ENCODE assay signal across 17 mouse cellular contexts in the genomic region with DNA sequence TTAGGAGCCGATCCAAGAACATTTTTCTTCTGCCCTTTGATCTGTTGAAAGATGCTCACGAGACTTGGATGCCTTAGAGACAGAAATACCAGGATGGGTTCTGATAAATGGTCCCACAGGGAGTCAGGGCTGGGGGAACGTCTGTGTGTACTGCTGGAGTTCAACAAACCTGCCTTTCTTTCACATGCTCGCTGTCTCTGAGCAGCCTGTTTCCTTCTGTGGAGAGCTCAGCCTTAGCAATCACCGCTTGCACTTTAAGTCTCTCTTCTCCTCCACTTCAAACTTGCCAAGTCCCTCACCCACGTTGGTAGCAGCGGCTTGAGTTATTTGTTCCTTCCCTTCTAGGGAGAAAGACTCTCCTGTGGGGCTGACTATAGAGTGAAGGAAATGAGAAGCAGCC. TPM values are rescaled to one million over a fixed set of nuclear protein-coding genes. Genes with fewer than 3 reads are reported as not detected.
DNase-seq lines count a peak whose midpoint lies in the region; ATAC-seq and TF ChIP-seq lines count a peak whose summit lies in the region.
"Had no signal": no experiment of that assay in that cellular context is flagged by ENCODE, and none has a peak within 500 bp of the region (broad histone marks: within the 10 kb centered on the region; RNA-seq: fewer than 3 reads in every experiment).

No protein-coding gene starts in this region.

- H3K27me3 ChIP-seq in limb, embryonic 15.5 days = 0 out of 2 replicates have a peak, but pooled peaks cover 4% of the 10 kb centered on the region
- 0 out of 2 replicates have a peak, but pooled peaks cover 6% of the 10 kb centered on the region for H3K27me3 ChIP-seq in limb, embryonic 10.5 days (ENCODE audit: low read depth, poor library complexity, severe bottlenecking)
- H3K27me3 ChIP-seq in neural tube, embryonic 13.5 days = 0 out of 2 replicates have a peak, but pooled peaks cover 4% of the 10 kb centered on the region

- no peak overlapping the region for H3K9ac ChIP-seq in limb, embryonic 15.5 days
- H3K9ac ChIP-seq in neural tube, embryonic 13.5 days = peak overlapping the region; percentile 45

- no peak for DNase-seq in limb, embryonic 10.5 days (ENCODE audit: low spot score)
- peak; percentile 36 for DNase-seq in brain, embryonic 14.5 days (ENCODE audit: low read depth)
- DNase-seq in frontal cortex, postnatal 36 days (ENCODE audit: low spot score in 2 of 2) = peak; percentile 44 to 50
- DNase-seq in ovary, postnatal 14 days (ENCODE audit: low spot score) = no peak
- no peak for DNase-seq in ovary, postnatal 10 days (ENCODE audit: low spot score)
- DNase-seq: adrenal gland, postnatal 25 days; cerebellum, adult 11 months; heart, postnatal 36 days; kidney, adult 9 months; thymus, adult 2 months had no signal

- TF ChIP-seq POLR2A in brain, embryonic 14.5 days (IDR thresholded peaks at IDR 0.05; ENCODE audit: borderline replicate concordance, extremely low read depth, insufficient read depth, insufficient read length, poor library complexity, severe bottlenecking) = no peak

- H3K4me2 ChIP-seq in limb, embryonic 15.5 days = no peak overlapping the region
- no peak overlapping the region for H3K4me2 ChIP-seq in neural tube, embryonic 13.5 days

- peak overlapping the region; percentile 2; the same call in 1 of the 2 replicates for H3K27ac ChIP-seq in limb, embryonic 15.5 days
- no peak overlapping the region for H3K27ac ChIP-seq in limb, embryonic 10.5 days
- no peak overlapping the region for H3K27ac ChIP-seq in neural tube, embryonic 13.5 days (replicated peaks)

- H3K36me3 ChIP-seq in limb, embryonic 15.5 days = no peaks in the 10 kb centered on the region
- no peaks in the 10 kb centered on the region for H3K36me3 ChIP-seq in limb, embryonic 10.5 days
- no peaks in the 10 kb centered on the region for H3K36me3 ChIP-seq in neural tube, embryonic 13.5 days

- no peak for TF ChIP-seq CTCF in brain, embryonic 14.5 days (IDR thresholded peaks at IDR 0.05; ENCODE audit: borderline replicate concordance, extremely low read depth, insufficient read depth, insufficient read length)

- H3K4me3 ChIP-seq in limb, embryonic 15.5 days = no peak overlapping the region
- no peak overlapping the region for H3K4me3 ChIP-seq in limb, embryonic 10.5 days
- no peak overlapping the region for H3K4me3 ChIP-seq in neural tube, embryonic 13.5 days

- H3K4me1 ChIP-seq in limb, embryonic 15.5 days = 0 out of 2 replicates have a peak, but pooled peaks cover 5% of the 10 kb centered on the region
- 0 out of 2 replicates have a peak, but pooled peaks cover 5% of the 10 kb centered on the region for H3K4me1 ChIP-seq in limb, embryonic 10.5 days
- peaks cover 8% of the 10 kb centered on the region; the same call in 1 of the 2 replicates for H3K4me1 ChIP-seq in neural tube, embryonic 13.5 days (replicated peaks)

- ATAC-seq in limb, embryonic 15.5 days (ENCODE audit: insufficient number of reproducible peaks, low FRiP score, low TSS enrichment, low read depth) = no peak
- ATAC-seq in neural tube, embryonic 13.5 days (ENCODE audit: low read depth) = no peak
- ATAC-seq: forebrain, embryonic 16.5 days had no signal

- no peaks in the 10 kb centered on the region for H3K9me3 ChIP-seq in limb, embryonic 15.5 days
- H3K9me3 ChIP-seq in limb, embryonic 10.5 days (replicated peaks) = no peaks in the 10 kb centered on the region
- no peaks in the 10 kb centered on the region for H3K9me3 ChIP-seq in neural tube, embryonic 13.5 days

- WGBS in limb, embryonic 15.5 days = 15% methylated on average over 7 of the region's 7 CpGs
- 25% methylated on average over 7 of the region's 7 CpGs for WGBS in limb, embryonic 10.5 days
- 28% methylated on average over 7 of the region's 7 CpGs for WGBS in neural tube, embryonic 13.5 days

RNA-seq across cellular contexts. Expression of a gene that starts 26.6 kb away (rescaled TPM):
- polyA plus RNA-seq in limb, embryonic 15.5 days (2015; fragmentation: Nextera tagmentation; extraction: Ambion mirVana) = 23.0 and 24.2 TPM in 2 replicates
- 0.81 and 1.4 TPM in 2 replicates for polyA plus RNA-seq in limb, embryonic 10.5 days (2016; fragmentation: Nextera tagmentation; extraction: Ambion mirVana)
- polyA plus RNA-seq in brain, embryonic 14.5 days (2012; rRNA removed) = 0.08 TPM in 1 of 2 replicates, not detected in the other
- 0.19 TPM in 1 of 2 replicates, not detected in the other for polyA plus RNA-seq in neural tube, embryonic 13.5 days (2015; fragmentation: Nextera tagmentation; extraction: Ambion mirVana)
- polyA plus RNA-seq: embryonic facial prominence, embryonic 11.5 days; forebrain, embryonic 16.5 days; neural tube, embryonic 14.5 days had no signal

RNA-seq across cellular contexts. Expression of a gene that starts 28.4 kb away (rescaled TPM):
- polyA plus RNA-seq in limb, embryonic 15.5 days (2015; fragmentation: Nextera tagmentation; extraction: Ambion mirVana) = 0.20 and 0.32 TPM in 2 replicates
- 0.26 and 0.59 TPM in 2 replicates for polyA plus RNA-seq in limb, embryonic 10.5 days (2016; fragmentation: Nextera tagmentation; extraction: Ambion mirVana)
- polyA plus RNA-seq in brain, embryonic 14.5 days (2012; rRNA removed) = 0.14 TPM in 1 of 2 replicates, not detected in the other
- 0.42 TPM in 1 of 2 replicates, not detected in the other for polyA plus RNA-seq in neural tube, embryonic 13.5 days (2015; fragmentation: Nextera tagmentation; extraction: Ambion mirVana)
- polyA plus RNA-seq: forebrain, embryonic 16.5 days had no signal

RNA-seq across cellular contexts. Expression of a gene that starts 44.3 kb away (rescaled TPM):
- 0.15 and 0.61 TPM in 2 replicates for polyA plus RNA-seq in limb, embryonic 15.5 days (2015; fragmentation: Nextera tagmentation; extraction: Ambion mirVana)
- not detected in 2 replicates for polyA plus RNA-seq in limb, embryonic 10.5 days (2016; fragmentation: Nextera tagmentation; extraction: Ambion mirVana)
- polyA plus RNA-seq in brain, embryonic 14.5 days (2012; rRNA removed) = 0.04 and 0.05 TPM in 2 replicates
- polyA plus RNA-seq in neural tube, embryonic 13.5 days (2015; fragmentation: Nextera tagmentation; extraction: Ambion mirVana) = 0.13 TPM in 1 of 2 replicates, not detected in the other
- polyA plus RNA-seq: embryonic facial prominence, embryonic 11.5 days; gonadal fat pad, adult 2 months; liver, adult 2 months; neural tube, embryonic 14.5 days had no signal

RNA-seq across cellular contexts. Expression of a gene that starts 54.8 kb away (rescaled TPM):
- polyA plus RNA-seq in limb, embryonic 15.5 days (2015; fragmentation: Nextera tagmentation; extraction: Ambion mirVana) = 0.15 TPM in 1 of 2 replicates, not detected in the other
- 0.16 and 0.20 TPM in 2 replicates for polyA plus RNA-seq in limb, embryonic 10.5 days (2016; fragmentation: Nextera tagmentation; extraction: Ambion mirVana)
- not detected in 2 replicates for polyA plus RNA-seq in brain, embryonic 14.5 days (2012; rRNA removed)
- polyA plus RNA-seq in neural tube, embryonic 13.5 days (2015; fragmentation: Nextera tagmentation; extraction: Ambion mirVana) = not detected in 2 replicates
- polyA plus RNA-seq: embryonic facial prominence, embryonic 11.5 days; forebrain, embryonic 16.5 days; gonadal fat pad, adult 2 months; liver, adult 2 months; neural tube, embryonic 14.5 days had no signal

Comparison
In these comparisons a context has a peak if more than half of its experiments do, and no peak if none do; other contexts are left out.
1. DNase-seq: peak in brain, embryonic 14.5 days (single experiment) and frontal cortex, postnatal 36 days (2 of 2); none in limb, embryonic 10.5 days (single experiment), ovary, postnatal 14 days (single experiment) and ovary, postnatal 10 days (single experiment).